Mouse (Mus musculus) central nervous system, embryonic 11.5 days (tissue): Measurements from ENCODE around the gene Olfr291. TPM values are rescaled to one million over a fixed set of nuclear protein-coding genes. Genes with fewer than 3 reads are reported as not detected.

ENCODE experiments used
- polyA plus RNA-seq: library from polyadenylated mRNA; depleted of rRNA; stranded (reverse); fragments of >200 nt; gene quantifications from 2 replicates; pipeline ENCODE4 v1.2.3, GENCODE M21; 2012; rRNA removed

The Olfr291 gene
- not detected in 2 replicates for polyA plus RNA-seq

DNA sequence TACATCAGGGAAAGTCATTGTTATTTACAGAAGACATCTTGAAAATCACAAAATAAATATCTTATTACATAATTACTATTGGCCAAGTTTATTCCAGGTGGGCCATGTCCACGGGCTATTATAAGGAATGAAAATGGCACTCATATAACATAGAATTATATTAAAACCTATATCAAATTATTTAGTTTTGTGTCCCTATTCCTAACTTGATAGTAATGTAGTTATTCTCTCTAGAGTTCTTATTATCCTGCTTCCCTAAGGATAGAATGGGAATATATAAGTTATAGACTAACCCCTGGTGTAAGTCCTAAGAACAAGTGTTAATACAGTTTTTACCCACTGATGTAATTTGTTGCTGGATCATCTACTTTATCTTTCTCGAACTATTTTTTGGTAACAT lies at the start of gene Olfr291:
Gene Olfr291, plus strand, starts transcription at position 301 of the 400 bp plus-strand sequence.

Other genes starting within 250 kb of the Olfr291 start
- 5.5 and 5.6 TPM in 2 replicates for gene Fah, start 246.8 kb upstream of the Olfr291 start, polyA plus RNA-seq
- gene Zfand6, start 163.6 kb upstream of the Olfr291 start, polyA plus RNA-seq: 86.0 and 167 TPM in 2 replicates
- not detected in 2 replicates for gene Vmn2r65, start 110.6 kb downstream of the Olfr291 start, polyA plus RNA-seq
- not detected in 2 replicates for gene Vmn2r66, start 158.7 kb downstream of the Olfr291 start, polyA plus RNA-seq